Mouse (Mus musculus): ENCODE results near the gene Ppil1. TPM values are rescaled to one million over a fixed set of nuclear protein-coding genes. Genes with fewer than 3 reads are reported as not detected.

The Ppil1 gene
- polyA plus RNA-seq, 1 experiment from 2014 or later = 126 TPM

DNA sequence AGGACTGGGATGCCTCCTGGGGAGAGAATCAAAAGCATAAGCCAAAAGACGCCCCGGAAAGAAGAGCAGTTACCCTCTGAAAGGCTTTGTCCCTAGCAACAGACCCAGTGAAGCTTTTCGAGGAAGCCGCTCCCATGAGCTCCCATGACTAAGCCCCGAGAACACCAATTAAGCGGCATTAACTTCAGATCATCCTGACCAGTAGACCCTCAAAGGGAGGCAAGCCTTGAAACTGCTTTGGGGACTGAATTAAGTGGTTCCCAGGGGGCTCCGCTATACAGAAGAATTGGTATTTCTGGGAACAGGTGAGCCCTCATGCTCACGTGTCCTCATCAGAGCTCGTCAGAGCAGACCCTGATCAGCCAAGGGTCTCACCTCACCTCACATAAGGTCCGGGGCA lies 49.3 kb downstream of the Ppil1 start:
- H3K4me3 ChIP-seq = no peak overlapping the region
- peaks cover 45% of the 10 kb centered on the region for H3K27me3 ChIP-seq (replicated peaks)
- no peak overlapping the region for H3K4me2 ChIP-seq
- WGBS (ENCODE audit: insufficient replicate concordance) = 52% methylated on average over 10 of the region's 10 CpGs
- H3K4me1 ChIP-seq = peaks cover 6% of the 10 kb centered on the region; the same call in 1 of the 2 replicates
- no peak overlapping the region for H3K9ac ChIP-seq
- H3K36me3 ChIP-seq = no peaks in the 10 kb centered on the region
- no peaks in the 10 kb centered on the region for H3K9me3 ChIP-seq (replicated peaks)
- no peak for ATAC-seq
- no peak overlapping the region for H3K27ac ChIP-seq

DNA sequence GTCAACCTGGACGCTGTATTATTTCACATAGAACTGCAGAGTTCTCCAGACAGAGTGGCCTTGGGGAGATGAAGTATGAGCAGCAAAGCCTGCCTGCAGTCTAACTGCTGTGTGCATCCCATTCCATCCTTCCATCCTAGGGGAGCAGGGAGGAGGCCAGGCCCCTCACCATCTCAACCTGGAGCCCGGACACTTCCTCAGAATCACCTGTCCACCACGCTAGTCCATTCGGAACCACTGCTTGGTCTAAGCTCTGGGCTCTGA lies 49.9 kb downstream of the Ppil1 start:
- Histone ChIP-seq H3K4me1 (peaks cover 6% of the 10 kb centered on the region; the same call in 1 of the 2 replicates), H3K9me3 (replicated peaks) (no peaks in the 10 kb centered on the region), H3K4me2 (no peak overlapping the region), H3K4me3 (no peak overlapping the region), H3K9ac (no peak overlapping the region), H3K27ac (no peak overlapping the region), H3K36me3 (no peaks in the 10 kb centered on the region), H3K27me3 (replicated peaks) (peaks cover 45% of the 10 kb centered on the region)
- ATAC-seq = no peak
- 62% methylated on average over 4 of the region's 4 CpGs for WGBS (ENCODE audit: insufficient replicate concordance)

DNA sequence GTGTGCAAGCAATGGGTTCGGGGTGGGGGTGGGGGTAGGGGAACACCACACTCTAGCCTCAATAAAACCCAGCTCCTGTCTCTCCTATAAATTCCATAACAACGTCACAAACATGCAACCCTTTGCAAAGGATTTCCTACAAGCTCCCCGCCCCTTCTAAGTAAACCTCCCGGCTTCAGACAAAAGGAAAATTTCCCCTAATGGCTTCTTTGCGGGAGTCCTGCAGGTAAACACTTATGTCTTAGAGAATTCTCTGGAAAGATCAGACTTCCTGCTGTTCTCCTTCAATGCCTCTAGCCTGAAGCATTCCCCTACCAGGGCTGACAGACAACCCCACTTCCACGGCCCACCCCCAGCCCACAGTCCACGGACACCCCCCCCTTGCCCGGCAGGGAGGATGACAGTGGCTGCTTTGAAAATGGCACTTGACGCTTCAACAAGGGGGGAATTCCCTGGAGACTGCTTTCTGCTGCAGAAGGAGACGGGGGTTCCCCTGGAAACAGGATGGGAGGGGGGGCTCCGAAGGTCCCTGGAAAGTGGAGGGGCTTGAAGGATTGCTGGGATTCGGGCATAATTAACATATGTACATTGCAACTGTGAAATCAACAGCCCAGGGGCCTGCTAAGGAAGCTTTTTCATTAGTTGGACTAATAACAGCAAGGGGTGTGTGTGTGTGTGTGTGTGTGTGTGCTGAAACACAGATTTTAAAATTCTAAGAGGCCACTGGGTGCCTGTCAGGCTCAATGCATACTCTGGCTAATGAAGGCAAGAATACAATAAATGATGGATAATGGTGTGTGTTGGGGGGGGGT lies 50.4 kb downstream of the Ppil1 start:
- Histone ChIP-seq H3K9ac (no peak overlapping the region; the same call in 1 of the 2 replicates), H3K27ac (no peak overlapping the region), H3K36me3 (no peaks in the 10 kb centered on the region), H3K9me3 (replicated peaks) (no peaks in the 10 kb centered on the region), H3K4me2 (no peak overlapping the region), H3K4me1 (peaks cover 6% of the 10 kb centered on the region; the same call in 1 of the 2 replicates), H3K27me3 (replicated peaks) (peaks cover 45% of the 10 kb centered on the region), H3K4me3 (no peak overlapping the region)
- ATAC-seq = no peak
- WGBS (ENCODE audit: insufficient replicate concordance) = 40% methylated on average over 12 of the region's 12 CpGs

DNA sequence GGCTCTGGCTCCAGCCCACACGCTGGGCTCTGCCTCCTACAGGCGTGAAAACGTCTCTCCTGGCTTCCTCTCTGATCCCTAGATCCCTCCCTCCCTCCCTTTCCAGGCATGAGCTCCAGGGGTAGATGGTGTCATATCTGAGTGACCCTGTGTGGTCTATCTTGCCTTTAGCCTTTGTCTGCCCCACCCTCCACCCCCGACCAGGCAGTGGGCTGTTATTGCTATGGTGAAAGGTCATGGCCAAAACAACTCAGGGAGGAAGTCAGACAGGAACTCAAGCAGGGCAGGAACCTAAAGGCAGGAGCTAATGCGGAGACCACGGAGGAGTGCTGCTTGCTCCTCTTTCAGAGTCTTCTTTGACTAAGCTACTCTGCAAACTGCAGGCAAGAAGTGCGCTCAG lies 52.1 kb downstream of the Ppil1 start:
- Histone ChIP-seq H3K27me3 (replicated peaks) (peaks cover 45% of the 10 kb centered on the region), H3K4me2 (no peak overlapping the region), H3K9me3 (replicated peaks) (no peaks in the 10 kb centered on the region), H3K27ac (no peak overlapping the region), H3K4me3 (no peak overlapping the region), H3K9ac (no peak overlapping the region), H3K36me3 (no peaks in the 10 kb centered on the region), H3K4me1 (peaks cover 6% of the 10 kb centered on the region; the same call in 1 of the 2 replicates)
- WGBS (ENCODE audit: insufficient replicate concordance) = 31% methylated on average over 7 of the region's 7 CpGs
- no peak for ATAC-seq

DNA sequence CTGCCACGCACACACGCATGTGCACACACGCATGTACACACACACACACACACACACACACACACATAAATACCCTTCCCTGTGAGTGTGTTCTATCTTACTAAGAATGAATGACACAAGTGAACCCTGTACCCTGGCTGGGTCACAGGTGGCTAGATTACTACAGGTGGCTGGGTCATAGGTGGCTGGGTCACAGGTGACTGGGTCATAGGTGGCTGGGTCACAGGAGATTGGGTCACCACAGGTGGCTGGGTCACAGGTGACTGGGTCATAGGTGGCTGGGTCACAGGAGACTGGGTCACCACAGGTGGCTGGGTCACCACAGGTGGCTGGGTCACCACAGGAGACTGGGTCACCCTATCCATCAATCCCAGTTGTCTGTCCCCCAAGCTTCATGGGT lies 53.9 kb downstream of the Ppil1 start:
- H3K4me3 ChIP-seq = no peak overlapping the region
- no peaks in the 10 kb centered on the region for H3K36me3 ChIP-seq
- H3K4me1 ChIP-seq = peaks cover 6% of the 10 kb centered on the region; the same call in 1 of the 2 replicates
- ATAC-seq = no peak
- H3K4me2 ChIP-seq = no peak overlapping the region
- H3K9me3 ChIP-seq (replicated peaks) = no peaks in the 10 kb centered on the region
- H3K27ac ChIP-seq = no peak overlapping the region
- 88% methylated on average over 3 of the region's 3 CpGs for WGBS (ENCODE audit: insufficient replicate concordance)
- H3K27me3 ChIP-seq (replicated peaks) = peaks cover 32% of the 10 kb centered on the region
- H3K9ac ChIP-seq = no peak overlapping the region

DNA sequence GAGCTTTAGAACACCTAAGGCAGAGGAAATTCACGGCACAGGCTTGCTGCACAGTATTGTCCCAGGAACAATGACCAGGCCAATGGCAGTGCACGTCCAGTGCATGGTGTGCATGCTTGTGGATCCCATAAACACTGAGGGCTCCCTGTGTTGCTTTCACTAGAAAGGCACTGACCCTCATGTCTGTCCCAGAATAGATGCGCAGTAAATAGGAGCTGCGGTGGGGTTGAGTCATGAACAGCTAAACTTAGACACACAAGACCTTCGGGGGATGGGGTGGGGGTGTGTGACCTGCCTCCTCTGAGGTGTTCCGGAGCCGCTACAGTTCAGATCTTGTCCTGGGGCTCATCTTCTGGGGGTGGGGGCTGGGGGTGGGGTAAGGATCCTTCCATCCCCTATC lies 57.9 kb downstream of the Ppil1 start:
- H3K4me3 ChIP-seq = no peak overlapping the region
- peaks cover 2% of the 10 kb centered on the region; the same call in 1 of the 2 replicates for H3K27me3 ChIP-seq (replicated peaks)
- H3K9ac ChIP-seq = no peak overlapping the region
- H3K4me1 ChIP-seq = no peaks in the 10 kb centered on the region
- H3K27ac ChIP-seq = no peak overlapping the region
- no peak overlapping the region for H3K4me2 ChIP-seq
- no peaks in the 10 kb centered on the region for H3K36me3 ChIP-seq
- no peaks in the 10 kb centered on the region for H3K9me3 ChIP-seq (replicated peaks)
- no peak for ATAC-seq
- WGBS (ENCODE audit: insufficient replicate concordance) = 69% methylated on average over 7 of the region's 7 CpGs

DNA sequence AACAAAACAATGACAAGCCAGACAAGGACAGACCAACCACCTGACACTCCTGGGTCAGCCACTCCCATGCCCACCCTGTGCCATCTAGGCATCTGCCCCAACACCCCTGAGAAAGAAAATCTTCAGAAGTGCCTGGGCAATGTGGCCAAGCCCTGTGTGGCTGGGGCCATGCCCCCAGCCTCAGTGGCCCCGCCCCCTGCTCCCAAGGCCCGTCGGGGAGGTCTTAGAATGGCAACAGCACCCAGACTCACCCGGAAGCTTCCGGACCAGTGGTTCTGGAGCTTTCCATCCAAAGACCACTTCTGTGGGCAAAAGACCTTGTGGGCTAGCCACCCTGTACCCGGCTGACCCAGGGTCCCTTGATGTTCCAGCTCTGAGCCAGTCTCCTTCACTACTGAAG lies 61.4 kb downstream of the Ppil1 start:
- no peak overlapping the region for H3K4me3 ChIP-seq
- H3K4me1 ChIP-seq = no peaks in the 10 kb centered on the region
- 67% methylated on average over 6 of the region's 6 CpGs for WGBS (ENCODE audit: insufficient replicate concordance)
- no peaks in the 10 kb centered on the region for H3K27me3 ChIP-seq (replicated peaks)
- H3K9ac ChIP-seq = no peak overlapping the region
- no peak overlapping the region for H3K27ac ChIP-seq
- H3K4me2 ChIP-seq = no peak overlapping the region
- H3K9me3 ChIP-seq (replicated peaks) = no peaks in the 10 kb centered on the region
- no peaks in the 10 kb centered on the region for H3K36me3 ChIP-seq
- ATAC-seq = no peak

Other genes starting within 250 kb of the Ppil1 start
- gene Srsf3, start 231.6 kb downstream of the Ppil1 start, polyA plus RNA-seq (2016; fragmentation: Nextera tagmentation; extraction: Ambion mirVana) = 372 and 377 TPM in 2 replicates
- gene Cdkn1a, start 173.2 kb downstream of the Ppil1 start, polyA plus RNA-seq (2016; fragmentation: Nextera tagmentation; extraction: Ambion mirVana) = 8.3 and 9.6 TPM in 2 replicates
- 5.0 and 5.4 TPM in 2 replicates for gene Rab44, start 150.0 kb downstream of the Ppil1 start, polyA plus RNA-seq (2016; fragmentation: Nextera tagmentation; extraction: Ambion mirVana)
- gene Cpne5, start 26.0 kb downstream of the Ppil1 start, polyA plus RNA-seq (2016; fragmentation: Nextera tagmentation; extraction: Ambion mirVana) = 0.18 and 0.33 TPM in 2 replicates
- gene BC004004, start 4.6 kb upstream of the Ppil1 start, polyA plus RNA-seq (2016; fragmentation: Nextera tagmentation; extraction: Ambion mirVana) = 51.5 and 54.6 TPM in 2 replicates
- 0.37 and 0.59 TPM in 2 replicates for gene Pi16, start 53.5 kb upstream of the Ppil1 start, polyA plus RNA-seq (2016; fragmentation: Nextera tagmentation; extraction: Ambion mirVana)
- gene Mtch1, start 83.7 kb upstream of the Ppil1 start, polyA plus RNA-seq (2016; fragmentation: Nextera tagmentation; extraction: Ambion mirVana) = 107 and 109 TPM in 2 replicates
- gene Fgd2, start 96.7 kb upstream of the Ppil1 start, polyA plus RNA-seq (2016; fragmentation: Nextera tagmentation; extraction: Ambion mirVana) = 5.1 and 5.9 TPM in 2 replicates
- gene Pim1, start 226.6 kb upstream of the Ppil1 start, polyA plus RNA-seq (2016; fragmentation: Nextera tagmentation; extraction: Ambion mirVana) = 112 and 114 TPM in 2 replicates

Data from liver, embryonic 12.5 days (tissue).